Mouse (Mus musculus) megakaryocyte, adult 5-6 weeks (primary cell): ENCODE results near the gene Rp2. TPM values are rescaled to one million over a fixed set of nuclear protein-coding genes. Genes with fewer than 3 reads are reported as not detected.
"Not testable (repeated sequence)": the region's sequence is repeated elsewhere in the genome, so short reads cannot be mapped to it uniquely, and the experiment has no call there.

Experiments
- ATAC-seq: 2 replicates; pipeline ENCODE4 v1.8.0; 2016; ENCODE audit warnings: mild to moderate bottlenecking, inconsistent platforms; ENCODE audit not compliant: poor library complexity, severe bottlenecking
- total RNA-seq, 2 experiments: library from RNA; stranded (forward) in 1 of 2; stranded (reverse) in 1 of 2; fragments of 153-499, 151-499 nt in 1 of 2; fragments of 221-1000, 200-1000 nt in 1 of 2; gene quantifications; 2 replicates each; pipeline versions ENCODE4 v1.2.3 to v1.2.4; 2015 to 2017

The Rp2 gene
- 105 and 123 TPM in 2 replicates for total RNA-seq (2015)
- 110 and 116 TPM in 2 replicates for total RNA-seq (2017)

- peak; percentile 99 for ATAC-seq
Observed at GRCm38 (mm10) chrX:20364391-20365365, at the start of gene Rp2. Gene Rp2 (plus strand): TSS chrX:20364481.

DNA sequence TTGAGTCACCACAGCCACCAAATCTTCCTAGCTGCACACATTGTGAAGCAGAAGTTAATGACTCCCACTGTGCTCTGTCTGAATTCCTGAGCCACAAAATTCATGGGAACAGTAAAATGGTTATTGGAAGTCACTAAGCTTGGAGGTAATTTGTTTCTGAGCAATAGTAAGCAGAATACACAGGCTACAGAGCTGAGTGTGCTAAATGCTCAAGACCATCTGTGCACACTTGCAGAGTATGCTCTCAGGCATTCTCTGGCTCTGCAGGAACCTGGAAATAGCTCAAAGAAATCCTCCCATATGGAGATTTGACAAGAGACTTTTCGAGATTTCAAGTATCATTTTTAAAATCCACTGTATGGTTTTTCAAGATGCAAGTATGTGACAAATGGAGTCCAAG is 31.5 kb upstream of the Rp2 start:
- ATAC-seq = no peak

DNA sequence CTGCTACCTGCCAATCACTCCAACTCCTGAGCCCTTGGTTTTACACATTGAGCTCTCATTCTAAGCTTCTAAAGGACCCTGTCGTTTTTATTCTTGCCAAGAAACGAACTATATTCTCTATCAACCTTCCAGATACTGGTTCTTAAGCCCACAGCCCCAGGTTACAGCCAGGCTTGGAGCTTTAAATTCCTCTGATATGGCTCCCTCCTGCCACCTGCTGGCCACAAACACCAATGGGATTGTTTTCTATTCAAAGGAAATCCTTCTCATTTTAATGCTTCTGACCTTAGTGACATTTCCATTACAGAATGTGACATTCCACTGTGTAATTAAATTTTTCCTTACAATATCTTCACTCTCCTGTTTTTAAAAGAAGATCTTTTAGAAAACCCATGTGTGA is 28.6 kb upstream of the Rp2 start:
- 0 out of 2 replicates have a peak, but pooled peaks have one; percentile 40 for ATAC-seq

DNA sequence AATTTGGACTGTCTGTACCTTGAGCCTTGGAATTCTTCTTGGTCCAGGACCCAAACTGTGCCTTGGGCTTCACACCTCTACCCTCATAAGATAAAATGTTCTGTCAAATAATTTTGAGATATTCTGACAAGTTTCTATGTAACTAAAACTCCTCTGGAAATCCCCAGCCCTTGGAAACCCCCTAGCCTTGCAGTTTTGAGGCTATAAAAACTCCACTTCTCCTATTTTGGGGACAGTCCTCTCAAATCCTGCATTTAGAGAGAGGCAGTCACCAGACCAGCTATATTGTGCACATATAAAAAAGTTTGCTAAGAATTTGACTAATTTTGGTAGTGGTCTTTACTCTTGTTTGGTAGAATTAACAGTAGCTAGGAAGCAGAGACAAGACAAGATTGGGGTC is 19.3 kb upstream of the Rp2 start:
- ATAC-seq = no peak

- ATAC-seq = no peak
Observed at GRCm38 (mm10) chrX:20346355-20346754, 17.9 kb upstream of the Rp2 start.

- not testable (repeated sequence) for ATAC-seq
Observed at GRCm38 (mm10) chrX:20350241-20350640, 14.0 kb upstream of the Rp2 start.

DNA sequence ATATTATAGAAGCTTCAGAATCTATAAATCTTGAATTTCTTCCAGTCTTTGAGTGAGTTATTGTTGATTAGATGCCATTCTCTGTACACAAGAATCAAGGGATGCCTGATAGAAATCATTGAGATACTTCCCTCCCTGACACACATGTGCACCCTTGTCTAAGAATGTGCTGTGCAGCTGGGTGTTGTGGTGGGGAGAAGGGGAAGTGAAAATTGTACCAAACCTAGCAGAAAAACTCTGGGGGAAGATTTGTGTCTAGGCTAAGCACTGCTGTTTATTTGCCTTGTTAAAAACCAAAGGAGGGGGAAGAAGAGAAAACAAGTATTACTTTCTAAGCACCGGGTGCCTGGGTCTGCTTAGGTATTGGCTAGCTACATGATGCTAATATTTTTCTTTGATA is 9.0 kb upstream of the Rp2 start:
- peak; percentile 90 for ATAC-seq

GRCm38 (mm10) chrX:20356309-20356708 is 8.0 kb upstream of the Rp2 start:
- ATAC-seq = no peak

DNA sequence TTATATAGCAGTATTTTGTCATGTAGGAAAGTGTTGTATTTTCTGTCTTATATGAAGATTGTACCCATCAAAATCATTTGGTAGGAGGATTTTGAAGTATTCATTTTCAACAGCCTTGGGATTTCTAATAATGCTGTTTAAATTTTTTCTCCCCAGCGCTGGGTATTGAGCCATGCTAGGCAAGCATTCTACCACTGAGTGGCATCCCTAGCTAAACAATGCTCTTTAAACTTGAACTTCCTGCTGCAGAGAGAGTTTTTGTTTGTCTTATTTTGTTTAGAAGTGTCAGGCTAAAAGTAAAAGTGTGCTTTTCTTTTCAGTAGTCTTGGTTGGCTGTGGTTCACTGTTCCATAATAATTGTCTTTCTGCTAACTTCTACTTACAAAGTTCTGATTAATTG is 1.8 kb downstream of the Rp2 start:
- no peak for ATAC-seq

DNA sequence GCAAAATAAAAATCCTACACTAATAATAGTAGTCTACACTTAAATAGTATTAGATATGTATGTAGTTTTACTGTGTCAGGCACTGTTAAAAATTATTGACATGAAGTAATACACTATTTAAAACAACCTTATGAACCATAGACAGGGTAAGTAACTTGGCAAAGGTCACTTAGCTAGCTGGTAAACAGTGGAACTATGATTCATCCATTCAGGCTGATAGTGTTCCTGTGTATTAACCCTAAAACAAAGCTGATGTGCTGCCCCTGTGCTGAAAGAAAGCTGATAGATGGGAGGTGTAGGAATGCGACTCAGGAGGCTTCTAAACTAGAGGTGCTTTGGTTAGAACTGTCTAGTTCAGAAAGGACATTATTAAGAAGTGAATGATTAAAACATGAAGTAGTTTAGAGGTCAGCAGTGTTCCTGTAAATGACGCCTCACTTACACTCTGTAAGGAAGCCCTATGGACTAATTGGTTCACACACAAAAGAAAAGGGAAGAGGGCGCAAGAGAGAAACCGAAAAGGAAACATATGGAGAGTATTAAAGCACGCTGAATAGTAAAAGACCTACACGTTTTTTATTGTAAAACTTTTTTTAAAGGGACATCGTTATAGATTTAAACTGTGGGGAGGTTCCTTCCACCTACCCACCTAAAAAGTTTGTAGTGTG is 15.2 kb downstream of the Rp2 start:
- peak; percentile 59 for ATAC-seq

DNA sequence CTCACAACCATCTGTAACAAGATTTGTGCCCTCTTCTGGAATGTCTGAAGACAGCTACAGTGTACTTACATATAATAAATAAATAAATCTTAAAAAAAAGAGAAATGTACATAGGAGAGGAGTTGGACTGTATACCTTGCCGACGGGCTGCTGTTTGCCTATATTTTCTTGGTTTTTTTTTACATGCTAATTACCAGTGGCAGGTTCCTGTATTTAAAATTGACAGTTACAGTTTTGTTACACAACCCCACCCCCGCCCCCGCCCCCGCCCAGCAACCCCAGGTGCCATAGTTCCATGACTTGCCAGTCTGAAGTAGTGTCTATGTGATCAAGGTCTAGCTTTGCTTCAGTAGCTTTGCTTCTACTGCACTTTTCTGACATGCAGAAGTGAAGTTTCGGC is 18.0 kb downstream of the Rp2 start:
- ATAC-seq = no peak

DNA sequence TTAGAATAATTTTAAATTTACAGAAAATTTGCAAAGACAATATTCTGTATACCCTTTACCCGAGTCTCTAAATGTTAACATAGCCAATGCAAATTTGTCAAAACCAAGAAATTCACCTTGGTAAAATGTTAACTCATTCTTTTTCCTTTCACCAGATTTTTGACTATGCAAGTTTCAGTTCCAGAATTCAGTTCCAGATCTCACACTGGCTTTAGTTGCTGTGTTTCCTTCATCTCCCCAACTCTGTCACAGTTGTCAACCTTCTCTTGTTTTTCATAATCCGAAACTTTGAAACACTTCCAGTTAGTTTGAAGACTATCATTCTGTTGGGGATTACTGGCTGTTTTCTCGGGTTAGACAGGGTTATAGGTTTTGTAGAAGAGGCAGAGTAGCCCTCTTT is 22.7 kb downstream of the Rp2 start:
- ATAC-seq = no peak

GRCm38 (mm10) chrX:20391964-20392363 is 27.7 kb downstream of the Rp2 start:
- peak; percentile 84 for ATAC-seq

- ATAC-seq = no peak
Observed at GRCm38 (mm10) chrX:20392942-20393341, 28.7 kb downstream of the Rp2 start.

DNA sequence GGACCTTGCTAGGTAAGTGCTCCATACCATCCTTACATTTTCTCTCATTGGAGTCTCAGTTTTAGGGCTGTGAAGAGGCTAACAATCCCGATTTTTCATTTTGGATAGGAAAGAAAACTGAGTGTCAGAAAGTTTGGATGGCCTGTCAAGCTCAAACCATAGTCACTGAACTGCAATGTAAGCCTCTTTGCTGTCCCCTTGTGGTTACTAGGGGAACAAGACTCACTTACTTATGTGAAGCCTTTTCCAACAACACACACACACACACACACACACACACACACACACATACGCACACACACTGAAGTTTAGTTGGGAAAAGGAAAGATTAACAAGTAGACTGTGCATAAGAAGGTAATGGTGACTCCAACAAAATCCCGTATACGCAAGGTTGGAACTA is 39.8 kb downstream of the Rp2 start:
- ATAC-seq = peak; percentile 30; the same call in 1 of the 2 replicates

DNA sequence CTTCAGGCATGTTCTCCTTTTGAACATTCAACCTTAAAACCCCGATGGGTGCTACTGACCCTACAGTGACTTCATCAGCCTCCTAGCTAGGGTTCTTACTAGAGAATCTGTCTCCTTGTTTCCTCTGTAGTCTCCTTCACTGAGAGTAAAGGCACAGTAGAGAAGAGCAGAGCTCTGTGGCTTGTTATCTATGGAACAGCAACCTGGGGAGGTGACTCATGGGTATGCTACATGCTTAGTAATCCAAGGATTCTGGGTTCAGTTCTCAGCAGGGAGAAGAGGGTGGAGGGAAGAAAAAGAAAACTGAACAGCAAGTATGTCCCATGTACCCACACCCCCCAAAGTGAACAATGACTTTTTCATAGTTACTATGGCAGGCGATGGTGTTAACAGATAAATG is 42.6 kb downstream of the Rp2 start:
- no peak for ATAC-seq

DNA sequence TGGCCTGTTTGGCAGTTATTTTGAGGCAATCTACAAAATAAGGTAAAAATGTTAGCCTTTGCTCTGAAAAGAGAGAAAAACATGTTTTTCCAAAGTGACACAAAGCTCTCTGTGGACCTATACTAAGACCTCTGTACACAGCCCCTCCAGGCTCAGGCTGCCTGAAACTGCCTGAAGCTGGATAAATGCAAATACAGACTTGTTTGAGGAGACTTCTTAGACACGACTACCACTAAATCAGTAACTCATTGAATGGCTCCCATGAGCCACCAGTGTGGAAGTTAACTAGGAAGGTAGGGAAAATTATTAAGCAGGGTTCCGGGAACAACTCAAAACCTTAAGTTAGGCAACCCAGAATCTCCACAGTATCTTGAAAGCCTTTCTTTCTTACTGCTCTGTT is 43.4 kb downstream of the Rp2 start:
- no peak for ATAC-seq

DNA sequence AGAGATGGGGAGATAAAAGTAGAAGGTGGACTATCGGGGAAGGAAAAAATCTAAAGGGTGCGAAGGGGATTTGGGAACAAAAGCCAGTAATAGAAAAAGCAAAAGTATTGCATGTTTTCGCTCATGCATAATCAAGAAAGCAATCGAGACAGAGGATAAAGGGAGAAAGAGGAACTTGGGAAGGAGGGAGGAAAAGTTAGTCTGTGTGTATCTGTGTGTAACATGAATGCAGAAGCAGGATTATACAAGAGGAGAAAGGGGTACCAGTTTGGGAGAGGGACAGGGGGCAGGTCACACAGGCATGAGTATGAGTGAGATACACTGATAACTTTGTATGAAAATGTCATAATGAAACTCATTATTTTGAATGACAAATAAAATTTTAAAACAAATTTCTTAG is 47.1 kb downstream of the Rp2 start:
- no peak for ATAC-seq

GRCm38 (mm10) chrX:20412221-20412620 is 47.9 kb downstream of the Rp2 start:
- ATAC-seq = no peak

DNA sequence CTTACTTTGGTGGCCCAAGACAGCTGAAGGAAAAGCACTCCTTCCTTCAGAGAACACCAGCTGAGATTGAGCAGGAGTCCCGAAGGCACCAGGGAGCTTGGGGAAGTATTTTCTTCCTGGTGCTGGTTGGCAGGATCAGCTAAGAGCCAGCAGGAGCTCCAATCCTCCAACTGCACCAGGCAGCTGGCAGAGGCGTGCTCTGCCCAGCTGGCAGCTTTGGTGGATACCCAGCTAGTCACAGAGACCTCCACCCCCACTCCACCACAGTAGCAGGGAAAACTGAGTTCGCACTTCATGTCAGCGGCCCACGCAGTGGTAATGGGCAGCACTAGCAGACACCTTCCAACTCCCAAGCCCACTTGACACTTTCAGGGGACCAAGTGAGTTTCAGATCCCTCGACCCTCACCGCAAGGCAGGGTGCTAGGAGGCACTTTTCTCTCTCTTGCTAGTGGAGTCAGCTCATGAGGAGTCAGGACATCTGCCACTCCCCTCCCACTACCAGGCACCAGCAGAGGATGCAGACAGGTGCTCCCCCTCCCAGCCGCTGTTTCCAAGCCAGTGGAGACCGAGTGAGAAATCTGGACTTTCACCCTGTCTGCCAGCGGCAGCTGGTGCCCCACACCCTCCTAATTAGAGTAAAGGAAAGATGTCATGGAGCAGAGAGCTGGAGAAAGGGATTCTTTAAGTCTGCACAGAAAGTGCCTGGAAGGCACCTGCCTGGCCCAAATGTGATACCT is 50.8 kb downstream of the Rp2 start:
- ATAC-seq = no peak

DNA sequence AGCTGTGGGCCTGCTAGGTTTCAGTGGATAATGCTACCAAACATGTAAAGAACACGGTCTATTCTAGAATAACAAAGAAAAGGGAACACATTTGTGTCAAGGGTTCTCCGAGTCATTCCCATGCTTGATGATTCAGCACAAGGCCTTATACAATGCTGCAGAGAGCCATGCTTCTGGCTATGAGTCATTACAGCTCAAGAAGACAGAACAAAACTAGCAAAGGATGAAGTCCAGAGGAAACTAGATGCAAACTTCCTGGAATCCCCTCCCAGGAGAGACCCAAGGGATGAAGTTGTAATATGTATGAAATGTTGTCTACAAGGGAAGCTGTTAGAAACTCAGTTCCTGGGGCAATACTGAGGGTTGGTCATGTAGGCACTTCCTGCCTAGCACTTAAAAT is 54.2 kb downstream of the Rp2 start:
- no peak for ATAC-seq
